Mouse (Mus musculus) spleen, postnatal 4 days (tissue): ENCODE results near the gene Pip5k1c.

Experiments
- DNase-seq, 2 experiments: peaks; one replicate each; pipeline ENCODE4 v3.0.0; 2022; ENCODE audit warnings: low spot score in 2 of 2

Gene Pip5k1c

DNA sequence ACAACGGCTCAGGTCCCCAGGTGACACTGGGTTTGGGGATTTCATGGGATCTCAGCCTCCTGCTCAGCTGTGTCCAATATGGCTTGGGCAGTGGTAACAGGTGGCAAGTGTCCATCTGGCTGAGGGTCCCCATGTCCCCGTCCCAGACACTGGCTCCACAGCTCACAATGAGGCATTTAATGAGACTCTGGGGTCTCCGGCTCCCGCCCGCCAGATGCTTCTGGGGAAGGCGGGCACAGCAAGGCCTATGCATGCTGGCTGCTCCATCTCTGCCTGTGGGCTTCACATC is 74.4 kb downstream of the Pip5k1c start:
- DNase-seq, result no peak
